Comparison of ENCODE assay signal across 36 mouse cellular contexts in the genomic region with DNA sequence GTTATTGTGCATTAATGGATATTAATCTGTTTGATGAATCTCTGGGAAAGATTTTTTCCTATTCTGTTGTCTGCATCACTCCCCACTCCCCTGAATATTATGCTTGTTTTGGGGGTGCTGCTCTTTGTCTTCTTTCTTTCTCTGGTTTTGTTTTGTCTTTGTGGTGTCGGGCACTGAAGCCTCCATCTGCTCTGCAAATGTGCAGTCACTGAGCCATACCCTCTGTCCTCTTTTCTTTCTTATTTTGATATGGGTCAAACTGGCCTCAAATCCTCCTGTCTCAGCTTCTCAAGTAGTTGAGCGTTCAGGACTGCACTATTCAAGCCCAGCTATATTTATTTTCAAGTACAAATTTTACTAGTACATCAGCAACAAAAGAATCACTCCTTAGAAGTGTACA. TPM values are rescaled to one million over a fixed set of nuclear protein-coding genes. Genes with fewer than 3 reads are reported as not detected.
"Had no signal": no experiment of that assay in that cellular context is flagged by ENCODE, and none has a peak within 500 bp of the region (broad histone marks: within the 10 kb centered on the region; RNA-seq: fewer than 3 reads in every experiment).

No protein-coding gene starts in this region.

- H3K36me3 ChIP-seq: heart, embryonic 12.5 days; hindbrain, embryonic 13.5 days; hindbrain, embryonic 15.5 days; kidney, embryonic 15.5 days; limb, embryonic 13.5 days; limb, embryonic 15.5 days had no signal

- H3K27me3 ChIP-seq: heart, embryonic 12.5 days; hindbrain, embryonic 13.5 days; hindbrain, embryonic 15.5 days; kidney, embryonic 15.5 days; limb, embryonic 13.5 days; limb, embryonic 15.5 days had no signal

- DNase-seq: gastrocnemius, postnatal 14 days; gastrocnemius, postnatal 36 days; heart, adult 11 months; heart, adult 2 months; heart, postnatal 10 days; kidney, adult 11 months; kidney, adult 2 months; kidney, adult 9 months; kidney, postnatal 14 days; kidney, postnatal 36 days; layer of hippocampus, adult 9-11 months; layer of hippocampus, postnatal 36 days; left cerebral cortex, postnatal 4 days had no signal

- H3K9ac ChIP-seq: forebrain, postnatal 0 days; heart, embryonic 12.5 days; hindbrain, embryonic 13.5 days; hindbrain, embryonic 15.5 days; kidney, embryonic 15.5 days; limb, embryonic 13.5 days; limb, embryonic 15.5 days had no signal

- H3K4me2 ChIP-seq: heart, embryonic 12.5 days; hindbrain, embryonic 13.5 days; hindbrain, embryonic 15.5 days; kidney, embryonic 15.5 days; limb, embryonic 13.5 days; limb, embryonic 15.5 days had no signal

- H3K4me3 ChIP-seq: heart, adult 2 months; heart, embryonic 12.5 days; hindbrain, embryonic 13.5 days; hindbrain, embryonic 15.5 days; kidney, embryonic 15.5 days; limb, embryonic 13.5 days; limb, embryonic 15.5 days had no signal

- H3K4me1 ChIP-seq: heart, embryonic 12.5 days; hindbrain, embryonic 13.5 days; hindbrain, embryonic 15.5 days; kidney, embryonic 15.5 days; limb, embryonic 13.5 days; limb, embryonic 15.5 days had no signal

- H3K9me3 ChIP-seq: heart, embryonic 12.5 days; hindbrain, embryonic 13.5 days; hindbrain, embryonic 15.5 days; kidney, embryonic 15.5 days; limb, embryonic 13.5 days; limb, embryonic 15.5 days had no signal

- ATAC-seq: hindbrain, postnatal 0 days; intestine, embryonic 16.5 days had no signal

- H3K27ac ChIP-seq: heart, adult 2 months; hindbrain, embryonic 13.5 days; hindbrain, embryonic 15.5 days; hindbrain, postnatal 0 days; limb, embryonic 13.5 days; limb, embryonic 15.5 days had no signal

RNA-seq across cellular contexts. Expression of a gene that starts 25.5 kb away (rescaled TPM):
- total RNA-seq: gastrocnemius, adult 18-20 months; gastrocnemius, adult 8-10 months; gastrocnemius, postnatal 14 days; hematopoietic stem cell, adult 5-6 weeks; hindbrain, postnatal 0 days; layer of hippocampus, adult 18-20 months; layer of hippocampus, adult 8-10 months; layer of hippocampus, postnatal 14 days; layer of hippocampus, postnatal 36 days; left cerebral cortex, adult 18-20 months; left cerebral cortex, adult 8-10 months; left cerebral cortex, postnatal 10 days; left cerebral cortex, postnatal 25 days; left cerebral cortex, postnatal 4 days had no signal
- polyA plus RNA-seq: forebrain, postnatal 0 days; heart, embryonic 16.5 days; hindbrain, embryonic 11.5 days; hindbrain, embryonic 13.5 days; hindbrain, embryonic 15.5 days; hindbrain, postnatal 0 days; kidney, embryonic 15.5 days; limb, embryonic 11.5 days; limb, embryonic 13.5 days had no signal

RNA-seq across cellular contexts. Expression of a gene that starts 51.2 kb away (rescaled TPM):
- total RNA-seq: forebrain, postnatal 0 days; gastrocnemius, postnatal 14 days; heart, adult 2 months; heart, postnatal 10 days; heart, postnatal 25 days; hematopoietic stem cell, adult 5-6 weeks; hindbrain, postnatal 0 days; layer of hippocampus, adult 18-20 months; layer of hippocampus, adult 8-10 months; layer of hippocampus, postnatal 14 days; layer of hippocampus, postnatal 36 days; left cerebral cortex, adult 18-20 months; left cerebral cortex, postnatal 25 days; left cerebral cortex, postnatal 4 days had no signal
- polyA plus RNA-seq: forebrain, postnatal 0 days; heart, embryonic 12.5 days; hindbrain, embryonic 11.5 days; hindbrain, embryonic 13.5 days; hindbrain, embryonic 15.5 days; hindbrain, postnatal 0 days; limb, embryonic 11.5 days; limb, embryonic 13.5 days had no signal
